Comparison of ENCODE assay signal across 8 mouse cellular contexts in the genomic region with DNA sequence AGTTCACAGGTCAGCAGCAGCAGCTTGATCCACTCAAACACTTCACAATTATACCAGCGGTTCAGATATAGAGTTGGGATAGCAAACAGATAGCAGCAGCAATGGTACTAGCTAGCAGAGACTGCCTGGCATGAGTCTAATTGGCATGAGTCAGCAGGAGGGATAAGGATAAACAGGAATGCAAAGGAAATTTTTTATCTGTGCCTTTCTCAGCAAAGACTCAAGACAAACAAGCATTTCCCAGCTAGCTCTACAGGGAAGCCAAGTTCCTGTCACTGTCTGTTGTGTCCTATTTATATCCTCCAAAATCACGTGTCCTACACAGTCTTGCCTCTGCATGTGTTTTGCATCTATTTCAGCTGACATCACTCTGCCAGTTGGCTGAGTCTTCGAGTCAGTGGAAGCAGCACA.
DNase-seq lines count a peak whose midpoint lies in the region; ATAC-seq and TF ChIP-seq lines count a peak whose summit lies in the region.

No protein-coding gene starts in this region.

- no peak overlapping the region for H3K4me3 ChIP-seq in intestine, embryonic 15.5 days (replicated peaks)
- no peak overlapping the region for H3K4me3 ChIP-seq in intestine, postnatal 0 days (ENCODE audit: low read depth, low read length)
- H3K4me3 ChIP-seq in heart, embryonic 13.5 days, result no peak overlapping the region
- H3K4me3 ChIP-seq in stomach, embryonic 15.5 days (replicated peaks), result no peak overlapping the region
- H3K4me3 ChIP-seq in neural tube, embryonic 15.5 days (replicated peaks), result no peak overlapping the region

- ATAC-seq in intestine, embryonic 15.5 days, result peak; percentile 41; the same call in 1 of the 2 replicates
- ATAC-seq in intestine, postnatal 0 days, result no peak
- ATAC-seq in heart, embryonic 13.5 days (ENCODE audit: extremely low read depth, insufficient number of reproducible peaks, low FRiP score, low TSS enrichment), result peak; percentile 54; the same call in 1 of the 2 replicates
- ATAC-seq in stomach, embryonic 15.5 days (ENCODE audit: insufficient read depth, low FRiP score, low read depth), result peak; percentile 63; the same call in 1 of the 2 replicates
- ATAC-seq in neural tube, embryonic 15.5 days (ENCODE audit: low FRiP score), result no peak

- no peak overlapping the region for H3K27ac ChIP-seq in intestine, embryonic 15.5 days
- H3K27ac ChIP-seq in intestine, postnatal 0 days (ENCODE audit: low read depth, low read length), result no peak overlapping the region
- H3K27ac ChIP-seq in heart, embryonic 13.5 days (replicated peaks), result peak overlapping the region; percentile 48
- 0 out of 2 replicates have a peak overlapping the region, but pooled peaks have one; percentile 26 for H3K27ac ChIP-seq in stomach, embryonic 15.5 days
- H3K27ac ChIP-seq in neural tube, embryonic 15.5 days (replicated peaks), result no peak overlapping the region

- no peak for TF ChIP-seq CTCF in intestine, postnatal 0 days (IDR thresholded peaks at IDR 0.05; ENCODE audit: low read depth)
- no peak for TF ChIP-seq CTCF in brain, embryonic 14.5 days (IDR thresholded peaks at IDR 0.05; ENCODE audit: borderline replicate concordance, extremely low read depth, insufficient read depth, insufficient read length)

- H3K4me2 ChIP-seq in intestine, embryonic 15.5 days (replicated peaks), result no peak overlapping the region
- H3K4me2 ChIP-seq in intestine, postnatal 0 days (replicated peaks; ENCODE audit: low read depth), result no peak overlapping the region
- H3K4me2 ChIP-seq in heart, embryonic 13.5 days, result 0 out of 2 replicates have a peak overlapping the region, but pooled peaks have one; percentile 16
- no peak overlapping the region for H3K4me2 ChIP-seq in stomach, embryonic 15.5 days
- no peak overlapping the region for H3K4me2 ChIP-seq in neural tube, embryonic 15.5 days

- peak; percentile 72 for DNase-seq in brain, embryonic 14.5 days (ENCODE audit: low read depth)
- peak; percentile 4 to 12 for DNase-seq in layer of hippocampus, postnatal 10 days (ENCODE audit: low spot score in 2 of 2)
- no peak for DNase-seq in retina, embryonic 14.5 days (ENCODE audit: low spot score)

- WGBS in intestine, embryonic 15.5 days, result 40% methylated on average over 3 of the region's 3 CpGs
- WGBS in intestine, postnatal 0 days, result 41% methylated on average over 3 of the region's 3 CpGs
- 12% methylated on average over 3 of the region's 3 CpGs for WGBS in heart, embryonic 13.5 days
- 18% methylated on average over 3 of the region's 3 CpGs for WGBS in stomach, embryonic 15.5 days
- 55% methylated on average over 3 of the region's 3 CpGs for WGBS in neural tube, embryonic 15.5 days

- H3K36me3 ChIP-seq in intestine, embryonic 15.5 days, result no peaks in the 10 kb centered on the region
- no peaks in the 10 kb centered on the region for H3K36me3 ChIP-seq in intestine, postnatal 0 days (ENCODE audit: control insufficient read depth, insufficient read depth)
- no peaks in the 10 kb centered on the region for H3K36me3 ChIP-seq in heart, embryonic 13.5 days
- no peaks in the 10 kb centered on the region for H3K36me3 ChIP-seq in stomach, embryonic 15.5 days
- H3K36me3 ChIP-seq in neural tube, embryonic 15.5 days, result no peaks in the 10 kb centered on the region

- TF ChIP-seq POLR2A in brain, embryonic 14.5 days (IDR thresholded peaks at IDR 0.05; ENCODE audit: borderline replicate concordance, extremely low read depth, insufficient read depth, insufficient read length, poor library complexity, severe bottlenecking), result no peak

- H3K9me3 ChIP-seq in intestine, embryonic 15.5 days, result no peaks in the 10 kb centered on the region
- H3K9me3 ChIP-seq in intestine, postnatal 0 days (ENCODE audit: control insufficient read depth), result no peaks in the 10 kb centered on the region
- H3K9me3 ChIP-seq in heart, embryonic 13.5 days, result peaks cover 23% of the 10 kb centered on the region
- no peaks in the 10 kb centered on the region for H3K9me3 ChIP-seq in stomach, embryonic 15.5 days
- no peaks in the 10 kb centered on the region for H3K9me3 ChIP-seq in neural tube, embryonic 15.5 days (replicated peaks)

- H3K27me3 ChIP-seq in intestine, embryonic 15.5 days (replicated peaks), result no peaks in the 10 kb centered on the region
- H3K27me3 ChIP-seq in intestine, postnatal 0 days (replicated peaks; ENCODE audit: control insufficient read depth, insufficient read depth, low read length), result no peaks in the 10 kb centered on the region
- no peaks in the 10 kb centered on the region for H3K27me3 ChIP-seq in heart, embryonic 13.5 days (replicated peaks)
- H3K27me3 ChIP-seq in stomach, embryonic 15.5 days (replicated peaks), result no peaks in the 10 kb centered on the region
- no peaks in the 10 kb centered on the region for H3K27me3 ChIP-seq in neural tube, embryonic 15.5 days (replicated peaks)

- H3K9ac ChIP-seq in intestine, embryonic 15.5 days, result no peak overlapping the region
- no peak overlapping the region for H3K9ac ChIP-seq in intestine, postnatal 0 days (ENCODE audit: low read depth, low read length)
- no peak overlapping the region for H3K9ac ChIP-seq in heart, embryonic 13.5 days
- H3K9ac ChIP-seq in stomach, embryonic 15.5 days, result no peak overlapping the region
- no peak overlapping the region for H3K9ac ChIP-seq in neural tube, embryonic 15.5 days (replicated peaks)

- H3K4me1 ChIP-seq in intestine, embryonic 15.5 days (replicated peaks), result no peaks in the 10 kb centered on the region
- H3K4me1 ChIP-seq in intestine, postnatal 0 days (replicated peaks; ENCODE audit: control insufficient read depth, insufficient read depth, low read length), result no peaks in the 10 kb centered on the region
- H3K4me1 ChIP-seq in heart, embryonic 13.5 days, result peaks cover 12% of the 10 kb centered on the region
- H3K4me1 ChIP-seq in stomach, embryonic 15.5 days, result no peaks in the 10 kb centered on the region
- H3K4me1 ChIP-seq in neural tube, embryonic 15.5 days, result no peaks in the 10 kb centered on the region

Comparison
In these comparisons a context has a peak if more than half of its experiments do, and no peak if none do; other contexts are left out.
1. ATAC-seq: peak in intestine, embryonic 15.5 days (single experiment), heart, embryonic 13.5 days (single experiment) and stomach, embryonic 15.5 days (single experiment); none in intestine, postnatal 0 days (single experiment) and neural tube, embryonic 15.5 days (single experiment).
2. H3K27ac ChIP-seq: peak in heart, embryonic 13.5 days (single experiment) and stomach, embryonic 15.5 days (single experiment); none in intestine, embryonic 15.5 days (single experiment), intestine, postnatal 0 days (single experiment) and neural tube, embryonic 15.5 days (single experiment).